Mouse (Mus musculus): ENCODE results near the gene Cadm1. TPM values are rescaled to one million over a fixed set of nuclear protein-coding genes. Genes with fewer than 3 reads are reported as not detected.

Cadm1 gene
- polyA plus RNA-seq, 1 experiment: 92.2 TPM

GRCm38 (mm10) chr9:47733780-47734451 is 203.9 kb downstream of the Cadm1 start:
- H3K4me3 ChIP-seq (ENCODE audit: control insufficient read depth, low read depth, low read length): no peak overlapping the region
- no peak overlapping the region for H3K27ac ChIP-seq (ENCODE audit: control insufficient read depth, insufficient read depth, low read depth, low read length)
- H3K27me3 ChIP-seq (ENCODE audit: control insufficient read depth, insufficient read depth, low read length): no peaks in the 10 kb centered on the region
- no peaks in the 10 kb centered on the region for H3K36me3 ChIP-seq (ENCODE audit: control insufficient read depth, insufficient read depth, low read length)
- TF ChIP-seq CTCF (IDR thresholded peaks at IDR 0.05; ENCODE audit: control insufficient read depth, insufficient read depth, insufficient replicate concordance, low read depth, low read length): no peak
- no peak for TF ChIP-seq POLR2A (IDR thresholded peaks at IDR 0.05; ENCODE audit: control insufficient read depth, low read depth, low read length)
- H3K4me1 ChIP-seq (ENCODE audit: control insufficient read depth, insufficient read depth, low read length): no peaks in the 10 kb centered on the region

GRCm38 (mm10) chr9:47734905-47735304 is 204.9 kb downstream of the Cadm1 start:
- Histone ChIP-seq H3K4me3 (ENCODE audit: control insufficient read depth, low read depth, low read length) (no peak overlapping the region), H3K36me3 (ENCODE audit: control insufficient read depth, insufficient read depth, low read length) (no peaks in the 10 kb centered on the region), H3K27ac (ENCODE audit: control insufficient read depth, insufficient read depth, low read depth, low read length) (no peak overlapping the region), H3K27me3 (ENCODE audit: control insufficient read depth, insufficient read depth, low read length) (no peaks in the 10 kb centered on the region), H3K4me1 (ENCODE audit: control insufficient read depth, insufficient read depth, low read length) (no peaks in the 10 kb centered on the region)
- TF ChIP-seq CTCF (IDR thresholded peaks at IDR 0.05; ENCODE audit: control insufficient read depth, insufficient read depth, insufficient replicate concordance, low read depth, low read length) (no peak), POLR2A (IDR thresholded peaks at IDR 0.05; ENCODE audit: control insufficient read depth, low read depth, low read length) (no peak)

DNA sequence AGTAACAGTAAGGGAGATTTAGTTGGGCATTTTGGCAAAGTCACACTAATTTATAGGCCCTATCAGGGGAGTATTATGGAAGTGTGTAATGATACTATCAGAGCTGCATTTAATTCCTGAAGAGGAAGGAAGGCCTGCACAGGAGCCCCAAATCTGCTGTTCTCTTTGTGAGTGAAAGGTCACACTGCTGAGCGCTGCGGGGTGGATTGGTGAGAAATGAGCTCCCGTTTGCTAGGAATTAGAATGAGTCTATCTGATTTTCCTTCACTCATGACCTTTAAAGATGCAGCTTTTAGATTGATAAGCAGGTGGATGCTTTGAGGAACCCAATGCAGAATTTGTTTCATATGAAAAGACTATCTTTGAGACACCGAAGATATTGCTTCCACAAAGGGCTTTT is 208.8 kb downstream of the Cadm1 start:
- Histone ChIP-seq H3K36me3 (ENCODE audit: control insufficient read depth, insufficient read depth, low read length) (no peaks in the 10 kb centered on the region), H3K27ac (ENCODE audit: control insufficient read depth, insufficient read depth, low read depth, low read length) (no peak overlapping the region), H3K27me3 (ENCODE audit: control insufficient read depth, insufficient read depth, low read length) (no peaks in the 10 kb centered on the region), H3K4me3 (ENCODE audit: control insufficient read depth, low read depth, low read length) (no peak overlapping the region), H3K4me1 (ENCODE audit: control insufficient read depth, insufficient read depth, low read length) (no peaks in the 10 kb centered on the region)
- TF ChIP-seq POLR2A (IDR thresholded peaks at IDR 0.05; ENCODE audit: control insufficient read depth, low read depth, low read length): no peak
- no peak for TF ChIP-seq CTCF (IDR thresholded peaks at IDR 0.05; ENCODE audit: control insufficient read depth, insufficient read depth, insufficient replicate concordance, low read depth, low read length)

DNA sequence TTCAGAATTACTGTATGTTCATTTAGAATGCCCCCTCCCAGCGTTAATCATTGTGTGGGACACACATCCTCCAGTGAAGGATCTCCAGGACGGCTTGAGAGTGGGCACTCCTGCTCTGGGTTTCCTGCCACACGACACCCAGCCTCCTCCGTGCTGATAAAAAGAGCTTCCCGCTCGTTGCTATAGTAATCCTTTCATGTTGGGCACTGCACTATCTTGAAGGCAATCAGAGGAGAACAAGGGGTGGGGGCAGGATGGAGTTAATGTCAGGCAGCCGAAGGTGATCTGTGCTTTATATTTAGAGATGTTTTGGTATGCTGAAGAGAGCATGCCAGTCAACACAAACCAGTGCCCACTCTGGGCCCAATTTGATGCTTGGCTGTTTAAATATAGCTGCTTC is 209.3 kb downstream of the Cadm1 start:
- H3K27ac ChIP-seq (ENCODE audit: control insufficient read depth, insufficient read depth, low read depth, low read length): no peak overlapping the region
- H3K36me3 ChIP-seq (ENCODE audit: control insufficient read depth, insufficient read depth, low read length): no peaks in the 10 kb centered on the region
- H3K4me1 ChIP-seq (ENCODE audit: control insufficient read depth, insufficient read depth, low read length): no peaks in the 10 kb centered on the region
- H3K27me3 ChIP-seq (ENCODE audit: control insufficient read depth, insufficient read depth, low read length): no peaks in the 10 kb centered on the region
- no peak overlapping the region for H3K4me3 ChIP-seq (ENCODE audit: control insufficient read depth, low read depth, low read length)
- TF ChIP-seq POLR2A (IDR thresholded peaks at IDR 0.05; ENCODE audit: control insufficient read depth, low read depth, low read length) (no peak), CTCF (IDR thresholded peaks at IDR 0.05; ENCODE audit: control insufficient read depth, insufficient read depth, insufficient replicate concordance, low read depth, low read length) (no peak)

- no peaks in the 10 kb centered on the region for H3K4me1 ChIP-seq (ENCODE audit: control insufficient read depth, insufficient read depth, low read length)
- H3K36me3 ChIP-seq (ENCODE audit: control insufficient read depth, insufficient read depth, low read length): no peaks in the 10 kb centered on the region
- H3K27ac ChIP-seq (ENCODE audit: control insufficient read depth, insufficient read depth, low read depth, low read length): no peak overlapping the region
- TF ChIP-seq CTCF (IDR thresholded peaks at IDR 0.05; ENCODE audit: control insufficient read depth, insufficient read depth, insufficient replicate concordance, low read depth, low read length) (no peak), POLR2A (IDR thresholded peaks at IDR 0.05; ENCODE audit: control insufficient read depth, low read depth, low read length) (no peak)
- H3K4me3 ChIP-seq (ENCODE audit: control insufficient read depth, low read depth, low read length): no peak overlapping the region
- no peaks in the 10 kb centered on the region for H3K27me3 ChIP-seq (ENCODE audit: control insufficient read depth, insufficient read depth, low read length)
These were observed 211.8 kb downstream of the Cadm1 start for GRCm38 (mm10) chr9:47741751-47742150.

- no peak for TF ChIP-seq CTCF (IDR thresholded peaks at IDR 0.05; ENCODE audit: control insufficient read depth, insufficient read depth, insufficient replicate concordance, low read depth, low read length)
- TF ChIP-seq POLR2A (IDR thresholded peaks at IDR 0.05; ENCODE audit: control insufficient read depth, low read depth, low read length): no peak
- H3K27ac ChIP-seq (ENCODE audit: control insufficient read depth, insufficient read depth, low read depth, low read length): no peak overlapping the region
- H3K4me1 ChIP-seq (ENCODE audit: control insufficient read depth, insufficient read depth, low read length): no peaks in the 10 kb centered on the region
- no peaks in the 10 kb centered on the region for H3K36me3 ChIP-seq (ENCODE audit: control insufficient read depth, insufficient read depth, low read length)
- H3K27me3 ChIP-seq (ENCODE audit: control insufficient read depth, insufficient read depth, low read length): no peaks in the 10 kb centered on the region
- no peak overlapping the region for H3K4me3 ChIP-seq (ENCODE audit: control insufficient read depth, low read depth, low read length)
These were observed 214.9 kb downstream of the Cadm1 start for GRCm38 (mm10) chr9:47744916-47745315.

DNA sequence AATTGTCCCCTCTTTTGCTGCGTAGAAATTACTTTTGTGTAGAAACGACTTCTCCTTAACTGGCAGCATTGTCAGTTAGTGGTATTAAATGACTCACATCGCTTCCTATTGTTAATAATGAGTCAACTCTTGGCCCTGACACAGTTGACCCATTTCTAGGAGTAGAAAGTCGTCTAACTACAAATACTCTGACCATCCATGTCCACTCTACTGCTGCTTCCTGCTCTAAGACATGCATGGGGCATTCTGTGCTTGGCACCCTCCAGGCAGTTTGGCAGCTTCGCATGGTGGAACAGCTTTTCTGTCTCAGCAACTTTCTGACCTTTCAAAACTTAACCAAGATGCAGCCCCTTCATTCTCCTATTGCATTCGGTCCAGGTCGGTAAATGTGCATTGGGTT is 215.7 kb downstream of the Cadm1 start:
- no peaks in the 10 kb centered on the region for H3K36me3 ChIP-seq (ENCODE audit: control insufficient read depth, insufficient read depth, low read length)
- TF ChIP-seq CTCF (IDR thresholded peaks at IDR 0.05; ENCODE audit: control insufficient read depth, insufficient read depth, insufficient replicate concordance, low read depth, low read length): no peak
- TF ChIP-seq POLR2A (IDR thresholded peaks at IDR 0.05; ENCODE audit: control insufficient read depth, low read depth, low read length): no peak
- no peaks in the 10 kb centered on the region for H3K27me3 ChIP-seq (ENCODE audit: control insufficient read depth, insufficient read depth, low read length)
- no peak overlapping the region for H3K4me3 ChIP-seq (ENCODE audit: control insufficient read depth, low read depth, low read length)
- no peaks in the 10 kb centered on the region for H3K4me1 ChIP-seq (ENCODE audit: control insufficient read depth, insufficient read depth, low read length)
- H3K27ac ChIP-seq (ENCODE audit: control insufficient read depth, insufficient read depth, low read depth, low read length): no peak overlapping the region

Data from testis, adult 2 months (tissue).